Mouse (Mus musculus): ENCODE measurements around the gene Tspan18. TPM values are rescaled to one million over a fixed set of nuclear protein-coding genes. Genes with fewer than 3 reads are reported as not detected.

Gene Tspan18
- total RNA-seq (2021), result 10 to 100 TPM in 1 of 2 experiments, 1 to 10 TPM in 1; 9.4 to 16.0 TPM
- polyA plus RNA-seq (2012; rRNA removed), result 21.3 and 23.8 TPM in 2 replicates
- long read RNA-seq, partial matches to known transcripts, result 1 of 11 reads
- long read RNA-seq, other reads (novel, unspliced or antisense), result 6 of 11 reads

DNA sequence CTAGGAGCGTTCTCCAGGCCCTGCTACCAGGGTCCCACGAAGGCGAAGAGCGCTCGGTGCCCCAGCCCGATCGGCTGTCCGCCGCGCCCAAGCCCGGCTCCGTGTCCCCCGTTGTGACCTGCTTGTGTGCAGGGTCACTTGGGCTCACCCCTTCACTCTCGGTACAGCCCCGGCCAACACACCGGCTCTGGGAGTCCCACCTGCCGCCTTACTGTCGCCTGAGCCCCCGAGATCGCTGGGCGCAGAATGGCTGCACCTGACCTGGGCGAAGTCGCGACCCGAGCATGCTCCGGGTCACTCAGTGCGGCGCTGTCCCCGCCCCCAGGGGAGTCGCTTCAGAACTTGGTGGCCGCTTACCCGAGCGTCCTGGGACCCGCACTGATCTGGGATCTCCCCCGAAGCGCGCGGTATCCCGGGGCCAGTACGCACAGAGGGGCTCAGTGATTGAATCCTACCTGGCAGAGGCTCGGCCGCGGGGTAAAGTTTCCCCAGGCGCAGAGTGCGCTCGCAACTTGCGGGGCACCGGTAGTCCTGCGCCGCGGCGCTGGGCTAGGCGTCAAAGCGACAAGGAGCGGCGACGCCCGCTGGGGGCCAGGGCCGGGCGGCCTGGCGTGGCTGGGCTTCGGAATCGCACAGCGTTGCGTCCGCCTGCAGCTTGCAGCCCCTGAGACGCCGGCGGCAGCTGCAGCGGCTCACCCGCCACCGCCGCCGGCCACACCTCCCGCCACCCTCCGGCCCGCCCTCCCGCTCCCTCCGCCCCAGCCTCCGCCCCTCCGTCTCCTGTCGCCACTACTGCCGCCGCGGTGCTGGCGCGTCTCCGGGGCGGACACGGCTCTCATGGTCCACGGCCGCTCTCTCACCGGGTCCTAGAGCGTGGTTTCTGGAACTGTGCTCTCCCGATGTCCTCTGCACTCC is at the start of gene Tspan18:
Tspan18 (minus strand) TSS at position 689 of the 915 bp plus-strand sequence.
- Histone ChIP-seq H3K4me3 (peak within 1 kb of the TSS; percentile 82), H3K9ac (ENCODE audit: low read depth, low read length) (peak within 1 kb of the TSS; percentile 74), H3K27ac (peak within 1 kb of the TSS; percentile 87), H3K27me3 (ENCODE audit: control insufficient read depth, insufficient read depth, low read length) (no peaks in the 10 kb centered on the region), H3K79me2 (replicated peaks; ENCODE audit: control insufficient read depth, insufficient read depth, low read length) (no peaks in the 10 kb centered on the region), H3K36me3 (ENCODE audit: control insufficient read depth, insufficient read depth, low read length) (peaks cover 2% of the 10 kb centered on the region; the same call in 1 of the 2 replicates), H3K4me1 (ENCODE audit: control insufficient read depth, insufficient read depth, low read length) (peaks cover 20% of the 10 kb centered on the region)
- peak; percentile 47 for TF ChIP-seq POLR2A (IDR thresholded peaks at IDR 0.05; ENCODE audit: insufficient read depth, low read depth, low read length)
- TF ChIP-seq CTCF (IDR thresholded peaks at IDR 0.05), result peak; percentile 0; the same call in 1 of the 2 replicates
- 0 out of 2 replicates have a peak, but pooled peaks have one; percentile 14 for TF ChIP-seq EP300 (IDR thresholded peaks at IDR 0.05; ENCODE audit: insufficient read depth, low read depth, low read length)
- DNase-seq, result peak; percentile 86 to 87
- intact Hi-C loops (cut with DNase I), result loop anchor here (1.0 to 10.0 kb wide), 7 partner anchors 31 to 259 kb away; no protein-coding TSS in a partner anchor
- WGBS, result under 1% methylated on average over 94 of the region's 95 CpGs

- no peaks in the 10 kb centered on the region for H3K27me3 ChIP-seq (ENCODE audit: control insufficient read depth, insufficient read depth, low read length)
- H3K4me1 ChIP-seq (ENCODE audit: control insufficient read depth, insufficient read depth, low read length), result peaks cover 2% of the 10 kb centered on the region
- 73% methylated on average over 5 of the region's 5 CpGs for WGBS
- no peak overlapping the region for H3K9ac ChIP-seq (ENCODE audit: low read depth, low read length)
- H3K4me3 ChIP-seq, result no peak overlapping the region
- no peaks in the 10 kb centered on the region for H3K79me2 ChIP-seq (replicated peaks; ENCODE audit: control insufficient read depth, insufficient read depth, low read length)
- H3K36me3 ChIP-seq (ENCODE audit: control insufficient read depth, insufficient read depth, low read length), result no peaks in the 10 kb centered on the region
- intact Hi-C loops (cut with DNase I), result loop anchor here (5.0 kb wide), 1 partner anchor 122 kb away; no protein-coding TSS in a partner anchor
- H3K27ac ChIP-seq, result no peak overlapping the region
- DNase-seq, result no peak
- TF ChIP-seq CTCF (IDR thresholded peaks at IDR 0.05) (no peak), EP300 (IDR thresholded peaks at IDR 0.05; ENCODE audit: insufficient read depth, low read depth, low read length) (no peak), POLR2A (IDR thresholded peaks at IDR 0.05; ENCODE audit: insufficient read depth, low read depth, low read length) (no peak)
These were observed 49.5 kb upstream of the Tspan18 start for GRCm38 (mm10) chr2:93383831-93384230.

DNA sequence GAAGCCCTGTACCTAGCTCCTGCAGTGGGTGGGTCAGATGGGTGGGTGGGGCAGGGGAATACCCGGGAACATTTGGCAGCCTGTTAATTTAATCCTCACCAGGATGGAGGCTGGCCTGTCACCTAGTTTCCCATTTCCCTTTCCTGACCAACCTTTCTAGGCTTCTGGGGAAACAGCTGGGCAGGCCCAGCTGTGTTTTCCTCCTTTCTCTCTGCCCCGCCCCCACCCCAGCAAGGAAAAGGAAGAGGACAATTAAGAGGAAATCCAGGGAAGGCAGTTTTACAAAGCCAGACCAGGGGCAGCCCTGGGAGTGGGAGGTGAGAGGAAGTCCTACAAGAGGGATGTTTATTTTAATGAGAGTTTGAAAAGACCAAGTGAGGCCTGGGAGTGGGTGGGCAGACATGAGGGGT is 46.4 kb upstream of the Tspan18 start:
- peak in 1 of 2 experiments; percentile 24 for DNase-seq
- H3K27me3 ChIP-seq (ENCODE audit: control insufficient read depth, insufficient read depth, low read length), result no peaks in the 10 kb centered on the region
- no peaks in the 10 kb centered on the region for H3K79me2 ChIP-seq (replicated peaks; ENCODE audit: control insufficient read depth, insufficient read depth, low read length)
- no peak overlapping the region for H3K9ac ChIP-seq (ENCODE audit: low read depth, low read length)
- H3K4me3 ChIP-seq, result no peak overlapping the region
- H3K27ac ChIP-seq, result no peak overlapping the region
- 28% methylated on average over 2 of the region's 2 CpGs for WGBS
- no peaks in the 10 kb centered on the region for H3K36me3 ChIP-seq (ENCODE audit: control insufficient read depth, insufficient read depth, low read length)
- intact Hi-C loops (cut with DNase I), result loop anchor here (1.0 to 5.0 kb wide), 4 partner anchors 38 to 254 kb away; no protein-coding TSS in a partner anchor
- peaks cover 2% of the 10 kb centered on the region for H3K4me1 ChIP-seq (ENCODE audit: control insufficient read depth, insufficient read depth, low read length)
- TF ChIP-seq POLR2A (IDR thresholded peaks at IDR 0.05; ENCODE audit: insufficient read depth, low read depth, low read length) (no peak), EP300 (IDR thresholded peaks at IDR 0.05; ENCODE audit: insufficient read depth, low read depth, low read length) (0 out of 2 replicates have a peak, but pooled peaks have one; percentile 41)

DNA sequence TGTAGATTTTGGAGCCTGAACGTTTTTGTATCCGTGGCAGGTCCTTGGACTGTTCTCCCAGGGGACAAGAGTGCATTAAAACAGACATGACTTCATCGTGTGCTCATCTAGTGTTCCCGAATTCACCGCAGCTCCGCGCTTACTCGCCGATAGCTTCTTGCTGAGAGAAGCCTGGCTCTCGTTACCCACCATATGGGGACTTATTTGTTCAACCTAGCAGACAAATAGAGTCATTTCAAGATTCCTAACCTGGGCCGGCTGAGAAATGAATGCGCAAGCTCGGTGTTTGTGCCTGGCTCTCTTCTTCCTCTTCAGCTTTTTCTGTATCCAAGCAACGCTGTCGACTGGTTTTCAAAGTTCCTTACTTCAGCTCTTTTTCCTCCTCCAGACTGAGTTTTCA is 43.5 kb upstream of the Tspan18 start:
- intact Hi-C loops (cut with DNase I), result no loop called here

GRCm38 (mm10) chr2:93377157-93377556 is 42.9 kb upstream of the Tspan18 start:
- Histone ChIP-seq H3K27ac (no peak overlapping the region), H3K36me3 (ENCODE audit: control insufficient read depth, insufficient read depth, low read length) (no peaks in the 10 kb centered on the region), H3K4me3 (no peak overlapping the region), H3K4me1 (ENCODE audit: control insufficient read depth, insufficient read depth, low read length) (peaks cover 3% of the 10 kb centered on the region), H3K9ac (ENCODE audit: low read depth, low read length) (no peak overlapping the region), H3K27me3 (ENCODE audit: control insufficient read depth, insufficient read depth, low read length) (no peaks in the 10 kb centered on the region), H3K79me2 (replicated peaks; ENCODE audit: control insufficient read depth, insufficient read depth, low read length) (no peaks in the 10 kb centered on the region)
- intact Hi-C loops (cut with DNase I), result no loop called here
- 93% methylated on average over 3 of the region's 3 CpGs for WGBS
- no peak for TF ChIP-seq EP300 (IDR thresholded peaks at IDR 0.05; ENCODE audit: insufficient read depth, low read depth, low read length)
- no peak for TF ChIP-seq POLR2A (IDR thresholded peaks at IDR 0.05; ENCODE audit: insufficient read depth, low read depth, low read length)
- 0 out of 2 replicates have a peak, but pooled peaks have one; percentile 3 for TF ChIP-seq CTCF (IDR thresholded peaks at IDR 0.05)
- DNase-seq, result no peak

More for the DNA sequence above, 43.5 kb upstream of the Tspan18 start:
- Histone ChIP-seq H3K79me2 (replicated peaks; ENCODE audit: control insufficient read depth, insufficient read depth, low read length) (no peaks in the 10 kb centered on the region), H3K27ac (no peak overlapping the region), H3K9ac (ENCODE audit: low read depth, low read length) (no peak overlapping the region), H3K27me3 (ENCODE audit: control insufficient read depth, insufficient read depth, low read length) (no peaks in the 10 kb centered on the region), H3K36me3 (ENCODE audit: control insufficient read depth, insufficient read depth, low read length) (no peaks in the 10 kb centered on the region), H3K4me1 (ENCODE audit: control insufficient read depth, insufficient read depth, low read length) (peaks cover 3% of the 10 kb centered on the region), H3K4me3 (no peak overlapping the region)
- DNase-seq, result no peak
- WGBS, result 40% methylated on average over 15 of the region's 15 CpGs
- TF ChIP-seq CTCF (IDR thresholded peaks at IDR 0.05) (no peak), POLR2A (IDR thresholded peaks at IDR 0.05; ENCODE audit: insufficient read depth, low read depth, low read length) (no peak), EP300 (IDR thresholded peaks at IDR 0.05; ENCODE audit: insufficient read depth, low read depth, low read length) (no peak)

Measured in heart, adult 2 months (tissue).